Mouse (Mus musculus): ENCODE data around the gene Gm14226. TPM values are rescaled to one million over a fixed set of nuclear protein-coding genes. Genes with fewer than 3 reads are reported as not detected.
A peak's percentile ranks its signal among the peaks of the same experiment; 100 is the strongest.
"Not testable (repeated sequence)": the region's sequence is repeated elsewhere in the genome, so short reads cannot be mapped to it uniquely, and the experiment has no call there.

Gm14226 gene
- 0.04 and 0.09 TPM in 2 replicates for polyA plus RNA-seq (2016; fragmentation: Nextera tagmentation; extraction: Ambion mirVana)

- Histone ChIP-seq H3K4me3 (peak within 1 kb of the TSS; percentile 59), H3K4me1 (peaks cover 21% of the 10 kb centered on the region), H3K27me3 (ENCODE audit: low read depth, poor library complexity, severe bottlenecking) (peaks cover 49% of the 10 kb centered on the region), H3K27ac (replicated peaks) (peak within 1 kb of the TSS; percentile 91)
- under 1% methylated on average over 24 of the region's 26 CpGs for WGBS
- H3K9me3 ChIP-seq (replicated peaks); H3K36me3 ChIP-seq; DNase-seq (ENCODE audit: low spot score): not testable (repeated sequence)
These were observed at the start of gene Gm14226 for GRCm38 (mm10) chr2:155018251-155018755. Gene Gm14226 (plus strand): TSS chr2:155018266.

- H3K4me1 ChIP-seq; H3K27ac ChIP-seq (replicated peaks); H3K4me3 ChIP-seq; H3K36me3 ChIP-seq; DNase-seq (ENCODE audit: low spot score); H3K9me3 ChIP-seq (replicated peaks); H3K27me3 ChIP-seq (ENCODE audit: low read depth, poor library complexity, severe bottlenecking): not testable (repeated sequence)
- 75% methylated on average over 14 of the region's 14 CpGs for WGBS
These were observed 48.2 kb upstream of the Gm14226 start for GRCm38 (mm10) chr2:154969740-154970397.

- Histone ChIP-seq H3K4me1 (0 out of 2 replicates have a peak, but pooled peaks cover 6% of the 10 kb centered on the region), H3K9me3 (replicated peaks) (no peaks in the 10 kb centered on the region), H3K4me3 (no peak overlapping the region), H3K36me3 (no peaks in the 10 kb centered on the region), H3K27me3 (ENCODE audit: low read depth, poor library complexity, severe bottlenecking) (no peaks in the 10 kb centered on the region), H3K27ac (replicated peaks) (no peak overlapping the region)
- no peak for DNase-seq (ENCODE audit: low spot score)
- WGBS: 75% methylated on average over 18 of the region's 18 CpGs
These were observed 46.0 kb upstream of the Gm14226 start for GRCm38 (mm10) chr2:154971919-154972692.

- no peak for DNase-seq (ENCODE audit: low spot score)
- 78% methylated on average over 5 of the region's 5 CpGs for WGBS
- H3K4me1 ChIP-seq: 0 out of 2 replicates have a peak, but pooled peaks cover 6% of the 10 kb centered on the region
- H3K27me3 ChIP-seq (ENCODE audit: low read depth, poor library complexity, severe bottlenecking): no peaks in the 10 kb centered on the region
- H3K36me3 ChIP-seq: no peaks in the 10 kb centered on the region
- no peaks in the 10 kb centered on the region for H3K9me3 ChIP-seq (replicated peaks)
- no peak overlapping the region for H3K27ac ChIP-seq (replicated peaks)
- H3K4me3 ChIP-seq: no peak overlapping the region
These were observed 45.1 kb upstream of the Gm14226 start for GRCm38 (mm10) chr2:154972981-154973380.

GRCm38 (mm10) chr2:154986609-154987008, 31.5 kb upstream of the Gm14226 start:
- no peaks in the 10 kb centered on the region for H3K36me3 ChIP-seq
- H3K4me1 ChIP-seq: no peaks in the 10 kb centered on the region
- no peaks in the 10 kb centered on the region for H3K9me3 ChIP-seq (replicated peaks)
- H3K4me3 ChIP-seq: no peak overlapping the region
- H3K27me3 ChIP-seq (ENCODE audit: low read depth, poor library complexity, severe bottlenecking): no peaks in the 10 kb centered on the region
- WGBS: 70% methylated on average over 1 of the region's 1 CpGs
- no peak overlapping the region for H3K27ac ChIP-seq (replicated peaks)
- no peak for DNase-seq (ENCODE audit: low spot score)

- Histone ChIP-seq H3K36me3 (no peaks in the 10 kb centered on the region), H3K27ac (replicated peaks) (no peak overlapping the region), H3K27me3 (ENCODE audit: low read depth, poor library complexity, severe bottlenecking) (no peaks in the 10 kb centered on the region), H3K4me3 (no peak overlapping the region), H3K4me1 (no peaks in the 10 kb centered on the region), H3K9me3 (replicated peaks) (no peaks in the 10 kb centered on the region)
- DNase-seq (ENCODE audit: low spot score): no peak
- 88% methylated on average over 8 of the region's 8 CpGs for WGBS
These were observed 26.7 kb upstream of the Gm14226 start for GRCm38 (mm10) chr2:154991411-154991810.

- WGBS: 86% methylated on average over 5 of the region's 5 CpGs
- Histone ChIP-seq H3K9me3 (replicated peaks) (no peaks in the 10 kb centered on the region), H3K27me3 (ENCODE audit: low read depth, poor library complexity, severe bottlenecking) (no peaks in the 10 kb centered on the region), H3K27ac (replicated peaks) (no peak overlapping the region), H3K4me1 (no peaks in the 10 kb centered on the region), H3K36me3 (no peaks in the 10 kb centered on the region), H3K4me3 (no peak overlapping the region)
- DNase-seq (ENCODE audit: low spot score): no peak
These were observed 26.0 kb upstream of the Gm14226 start for GRCm38 (mm10) chr2:154992083-154992482.

- Histone ChIP-seq H3K4me1 (no peaks in the 10 kb centered on the region), H3K36me3 (no peaks in the 10 kb centered on the region), H3K27ac (replicated peaks) (no peak overlapping the region), H3K4me3 (no peak overlapping the region), H3K27me3 (ENCODE audit: low read depth, poor library complexity, severe bottlenecking) (no peaks in the 10 kb centered on the region), H3K9me3 (replicated peaks) (no peaks in the 10 kb centered on the region)
- no peak for DNase-seq (ENCODE audit: low spot score)
- WGBS: 93% methylated on average over 11 of the region's 11 CpGs
These were observed 12.6 kb upstream of the Gm14226 start for GRCm38 (mm10) chr2:155005491-155005890.

GRCm38 (mm10) chr2:155011086-155011656, 6.9 kb upstream of the Gm14226 start:
- no peak overlapping the region for H3K4me3 ChIP-seq
- no peaks in the 10 kb centered on the region for H3K36me3 ChIP-seq
- no peak overlapping the region for H3K27ac ChIP-seq (replicated peaks)
- no peaks in the 10 kb centered on the region for H3K4me1 ChIP-seq
- no peak for DNase-seq (ENCODE audit: low spot score)
- 58% methylated on average over 3 of the region's 3 CpGs for WGBS
- H3K27me3 ChIP-seq (ENCODE audit: low read depth, poor library complexity, severe bottlenecking): peaks cover 13% of the 10 kb centered on the region; the same call in 1 of the 2 replicates
- no peaks in the 10 kb centered on the region for H3K9me3 ChIP-seq (replicated peaks)

GRCm38 (mm10) chr2:155012991-155013390, 5.1 kb upstream of the Gm14226 start:
- DNase-seq (ENCODE audit: low spot score): no peak
- Histone ChIP-seq H3K4me3 (no peak overlapping the region), H3K27ac (replicated peaks) (no peak overlapping the region), H3K9me3 (replicated peaks) (no peaks in the 10 kb centered on the region), H3K27me3 (ENCODE audit: low read depth, poor library complexity, severe bottlenecking) (peaks cover 13% of the 10 kb centered on the region), H3K4me1 (no peaks in the 10 kb centered on the region), H3K36me3 (no peaks in the 10 kb centered on the region)
- WGBS: 70% methylated on average over 6 of the region's 6 CpGs

- not testable (repeated sequence) for H3K27ac ChIP-seq (replicated peaks); DNase-seq (ENCODE audit: low spot score); H3K36me3 ChIP-seq; H3K9me3 ChIP-seq (replicated peaks); H3K4me3 ChIP-seq
- 15% methylated on average over 7 of the region's 9 CpGs for WGBS
- Histone ChIP-seq H3K4me1 (peaks cover 21% of the 10 kb centered on the region), H3K27me3 (ENCODE audit: low read depth, poor library complexity, severe bottlenecking) (peaks cover 37% of the 10 kb centered on the region)
These were observed 1.3 kb upstream of the Gm14226 start for GRCm38 (mm10) chr2:155016751-155017150.

GRCm38 (mm10) chr2:155018762-155019641, 936 bp downstream of the Gm14226 start:
- Histone ChIP-seq H3K9me3 (replicated peaks) (no peaks in the 10 kb centered on the region), H3K36me3 (no peaks in the 10 kb centered on the region), H3K4me3 (peak overlapping the region; percentile 59), H3K27ac (replicated peaks) (peak overlapping the region; percentile 91), H3K27me3 (ENCODE audit: low read depth, poor library complexity, severe bottlenecking) (peaks cover 42% of the 10 kb centered on the region), H3K4me1 (peaks cover 21% of the 10 kb centered on the region)
- DNase-seq (ENCODE audit: low spot score): peak; percentile 87
- under 1% methylated on average over 38 of the region's 38 CpGs for WGBS
